Mouse (Mus musculus): ENCODE measurements around the gene 1110059E24Rik. TPM values are rescaled to one million over a fixed set of nuclear protein-coding genes. Genes with fewer than 3 reads are reported as not detected.
"Not testable (repeated sequence)": the region's sequence is repeated elsewhere in the genome, so short reads cannot be mapped to it uniquely, and the experiment has no call there.

The 1110059E24Rik gene
- total RNA-seq, 2 experiments from 2014 or later, result 26.3 to 26.5 TPM

GRCm38 (mm10) chr19:21628440-21628839 lies 24.3 kb downstream of the 1110059E24Rik start:
- not testable (repeated sequence) for DNase-seq (ENCODE audit: low spot score in 2 of 2)

- DNase-seq (ENCODE audit: low spot score in 2 of 2), result no peak
Measured at GRCm38 (mm10) chr19:21626271-21626988, 26.3 kb downstream of the 1110059E24Rik start.

GRCm38 (mm10) chr19:21624148-21624535 lies 28.6 kb downstream of the 1110059E24Rik start:
- DNase-seq (ENCODE audit: low spot score in 2 of 2), result no peak

- no peak for DNase-seq (ENCODE audit: low spot score in 2 of 2)
Measured at GRCm38 (mm10) chr19:21623410-21624147, 29.2 kb downstream of the 1110059E24Rik start.

GRCm38 (mm10) chr19:21615801-21616200 lies 37.0 kb downstream of the 1110059E24Rik start:
- DNase-seq (ENCODE audit: low spot score in 2 of 2), result no peak

- DNase-seq (ENCODE audit: low spot score in 2 of 2), result no peak
Measured at GRCm38 (mm10) chr19:21611725-21612575, 40.8 kb downstream of the 1110059E24Rik start.

- DNase-seq (ENCODE audit: low spot score in 2 of 2), result no peak
Measured at GRCm38 (mm10) chr19:21611297-21611696, 41.5 kb downstream of the 1110059E24Rik start.

- DNase-seq (ENCODE audit: low spot score in 2 of 2), result no peak
Measured at GRCm38 (mm10) chr19:21610240-21610639, 42.5 kb downstream of the 1110059E24Rik start.

- DNase-seq (ENCODE audit: low spot score in 2 of 2), result no peak
Measured at GRCm38 (mm10) chr19:21605294-21605693, 47.5 kb downstream of the 1110059E24Rik start.

- DNase-seq (ENCODE audit: low spot score in 2 of 2), result no peak
Measured at GRCm38 (mm10) chr19:21603836-21604235, 48.9 kb downstream of the 1110059E24Rik start.

- DNase-seq (ENCODE audit: low spot score in 2 of 2), result no peak
Measured at GRCm38 (mm10) chr19:21601541-21602101, 51.2 kb downstream of the 1110059E24Rik start.

GRCm38 (mm10) chr19:21598659-21599352 lies 54.0 kb downstream of the 1110059E24Rik start:
- DNase-seq (ENCODE audit: low spot score in 2 of 2), result no peak

- DNase-seq (ENCODE audit: low spot score in 2 of 2), result no peak
Measured at GRCm38 (mm10) chr19:21594676-21595075, 58.1 kb downstream of the 1110059E24Rik start.

GRCm38 (mm10) chr19:21592216-21592615 lies 60.6 kb downstream of the 1110059E24Rik start:
- not testable (repeated sequence) for DNase-seq (ENCODE audit: low spot score in 2 of 2)

- DNase-seq (ENCODE audit: low spot score in 2 of 2), result no peak
Measured at GRCm38 (mm10) chr19:21589888-21590287, 62.9 kb downstream of the 1110059E24Rik start.

- no peak for DNase-seq (ENCODE audit: low spot score in 2 of 2)
Measured at GRCm38 (mm10) chr19:21587593-21587992, 65.2 kb downstream of the 1110059E24Rik start.

GRCm38 (mm10) chr19:21586546-21586945 lies 66.2 kb downstream of the 1110059E24Rik start:
- DNase-seq (ENCODE audit: low spot score in 2 of 2), result no peak

GRCm38 (mm10) chr19:21585868-21586267 lies 66.9 kb downstream of the 1110059E24Rik start:
- no peak for DNase-seq (ENCODE audit: low spot score in 2 of 2)

- no peak for DNase-seq (ENCODE audit: low spot score in 2 of 2)
Measured at GRCm38 (mm10) chr19:21583986-21584385, 68.8 kb downstream of the 1110059E24Rik start.

GRCm38 (mm10) chr19:21583523-21583984 lies 69.2 kb downstream of the 1110059E24Rik start:
- DNase-seq (ENCODE audit: low spot score in 2 of 2), result no peak

Data from gastrocnemius, postnatal 4 days (tissue).